Mouse (Mus musculus) central nervous system, embryonic 14 days (tissue): ENCODE measurements around the gene Defa33. TPM values are rescaled to one million over a fixed set of nuclear protein-coding genes. Genes with fewer than 3 reads are reported as not detected.

ENCODE experiments used
- polyA plus RNA-seq: library from polyadenylated mRNA; depleted of rRNA; stranded (reverse); fragments of >200 nt; gene quantifications from 2 replicates; pipeline ENCODE4 v1.2.3, GENCODE M21; 2012; rRNA removed

The Defa33 gene
- not detected in 2 replicates for polyA plus RNA-seq

GRCm38 (mm10) chr8:21391511-21391910, at the start of gene Defa33:
TSS of gene Defa33 (plus strand) at chr8:21391811.

DNA sequence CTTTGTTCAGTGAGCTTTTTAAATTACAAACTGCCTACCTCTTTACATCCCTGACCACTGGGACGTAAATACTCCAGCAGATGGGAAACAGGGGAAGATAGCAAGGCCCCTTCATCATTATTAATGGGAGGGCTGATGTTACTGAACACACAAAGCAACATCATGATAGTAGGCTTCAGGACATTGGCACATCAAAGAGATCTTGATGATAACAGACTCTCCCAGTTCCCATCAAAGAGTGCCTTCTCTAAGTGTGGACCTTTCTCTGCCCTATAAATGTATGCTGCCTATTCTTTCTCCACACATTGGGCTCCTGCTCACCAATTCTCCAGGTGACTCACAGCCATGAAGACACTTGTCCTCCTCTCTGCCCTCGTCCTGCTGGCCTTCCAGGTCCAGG, 13.4 kb upstream of the Defa33 start, which contains the start of gene Defa2:
Gene Defa2, plus strand, starts transcription at position 301 of the 400 bp plus-strand sequence.

DNA sequence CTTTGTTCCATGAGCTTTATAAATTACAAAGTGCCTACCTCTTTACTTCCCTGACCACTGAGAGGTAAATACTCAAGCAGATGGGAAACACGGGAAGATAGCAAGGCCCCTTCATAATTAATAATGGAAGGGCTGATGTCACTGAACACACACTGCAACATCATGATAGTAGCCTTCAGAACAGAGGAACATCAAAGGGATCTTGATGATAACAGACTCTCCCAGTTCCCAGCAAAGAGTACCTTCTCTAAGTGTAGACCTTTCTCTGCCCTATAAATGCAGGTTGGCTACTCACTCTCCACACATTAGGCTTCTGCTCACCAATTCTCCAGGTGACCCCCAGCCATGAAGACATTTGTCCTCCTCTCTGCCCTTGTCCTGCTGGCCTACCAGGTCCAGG, 35.5 kb downstream of the Defa33 start, which contains the start of gene Defa36:
Gene Defa36, plus strand, starts transcription at position 301 of the 400 bp plus-strand sequence.

Other genes with a start within 250 kb of the Defa33 start
- gene Defa22, start 229.5 kb upstream of the Defa33 start, polyA plus RNA-seq: not detected in 2 replicates
- not detected in 2 replicates for gene Defa31, start 200.2 kb upstream of the Defa33 start, polyA plus RNA-seq
- not detected in 2 replicates for gene Gm15293, start 190.2 kb upstream of the Defa33 start, polyA plus RNA-seq
- not detected in 2 replicates for gene Gm15292, start 142.1 kb upstream of the Defa33 start, polyA plus RNA-seq
- not detected in 2 replicates for gene Defa27, start 76.3 kb upstream of the Defa33 start, polyA plus RNA-seq
- gene Defa29, start 64.8 kb upstream of the Defa33 start, polyA plus RNA-seq: not detected in 2 replicates
- gene Defa2, start 13.3 kb upstream of the Defa33 start, polyA plus RNA-seq: not detected in 2 replicates
- gene Defa36, start 35.6 kb downstream of the Defa33 start, polyA plus RNA-seq: not detected in 2 replicates
- not detected in 2 replicates for gene Gm7849, start 64.7 kb downstream of the Defa33 start, polyA plus RNA-seq
- not detected in 2 replicates for gene Defa20, start 117.4 kb downstream of the Defa33 start, polyA plus RNA-seq
- not detected in 2 replicates for gene Defa32, start 137.2 kb downstream of the Defa33 start, polyA plus RNA-seq
- not detected in 2 replicates for gene Defa37, start 173.6 kb downstream of the Defa33 start, polyA plus RNA-seq
- gene Defa28, start 191.2 kb downstream of the Defa33 start, polyA plus RNA-seq: not detected in 2 replicates
- gene Gm7861, start 202.7 kb downstream of the Defa33 start, polyA plus RNA-seq: not detected in 2 replicates
- gene Defa26, start 226.4 kb downstream of the Defa33 start, polyA plus RNA-seq: not detected in 2 replicates